Comparison of ENCODE assay signal across 8 mouse cellular contexts in the genomic region with DNA sequence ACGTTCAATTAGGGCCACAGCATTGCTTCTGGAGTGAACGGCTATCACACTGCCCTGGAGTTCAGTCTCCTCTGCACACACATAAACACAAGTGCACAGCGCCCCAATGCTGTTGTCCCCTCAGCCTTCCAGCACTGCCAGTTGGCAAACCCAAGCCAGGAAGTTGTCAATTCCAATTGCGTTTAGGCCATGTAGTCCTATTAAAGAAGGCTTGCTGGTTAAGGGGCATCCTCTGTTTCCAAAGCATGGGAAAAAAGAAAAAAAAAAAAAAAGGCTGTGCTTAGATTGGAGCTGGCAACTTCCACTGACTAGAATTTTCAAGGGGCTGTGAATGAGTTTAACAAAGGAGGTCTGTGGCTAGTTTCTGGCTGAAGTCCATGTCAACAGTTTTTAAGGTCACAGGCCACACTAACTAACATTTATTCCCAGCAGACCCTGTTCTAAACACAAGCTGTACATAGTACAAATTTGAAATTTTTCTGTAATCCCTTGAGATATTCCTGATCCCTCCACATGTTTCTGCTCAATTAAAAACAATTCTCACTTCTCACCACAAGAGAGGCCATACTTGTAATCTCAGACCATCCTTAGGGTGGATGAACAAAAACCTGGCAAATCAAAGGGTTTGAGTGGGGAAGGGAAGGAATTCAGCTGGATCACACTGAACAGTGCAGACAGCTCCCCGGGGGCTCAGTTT.
A peak's percentile ranks its signal among the peaks of the same experiment; 100 is the strongest.
DNase-seq lines count a peak whose midpoint lies in the region; ATAC-seq and TF ChIP-seq lines count a peak whose summit lies in the region.

No protein-coding gene starts in this region.

- no peak overlapping the region for H3K4me2 ChIP-seq in limb, embryonic 11.5 days (ENCODE audit: low read depth, severe bottlenecking)
- no peak overlapping the region for H3K4me2 ChIP-seq in forebrain, embryonic 16.5 days (ENCODE audit: low read length)

- no peak overlapping the region for H3K9ac ChIP-seq in limb, embryonic 11.5 days (ENCODE audit: low read length)
- H3K9ac ChIP-seq in forebrain, embryonic 16.5 days (replicated peaks; ENCODE audit: low read depth, low read length) = no peak overlapping the region

- no peak for TF ChIP-seq POLR2A in olfactory bulb, adult 2 months (IDR thresholded peaks at IDR 0.05; ENCODE audit: insufficient read depth, low read depth, low read length)

- peaks cover 11% of the 10 kb centered on the region for H3K4me1 ChIP-seq in limb, embryonic 11.5 days (ENCODE audit: control insufficient read depth, insufficient read depth, low read length)
- H3K4me1 ChIP-seq in limb, embryonic 10.5 days = peaks cover 27% of the 10 kb centered on the region
- 0 out of 2 replicates have a peak, but pooled peaks cover 2% of the 10 kb centered on the region for H3K4me1 ChIP-seq in forebrain, embryonic 16.5 days (replicated peaks; ENCODE audit: control insufficient read depth, insufficient read depth, low read length)
- peaks cover 4% of the 10 kb centered on the region; the same call in 1 of the 2 replicates for H3K4me1 ChIP-seq in olfactory bulb, adult 2 months (ENCODE audit: control insufficient read depth, insufficient read depth, low read length)

- WGBS in limb, embryonic 11.5 days = 66% methylated on average over 5 of the region's 5 CpGs
- WGBS in limb, embryonic 10.5 days = 79% methylated on average over 5 of the region's 5 CpGs
- WGBS in forebrain, embryonic 16.5 days = 19% methylated on average over 5 of the region's 5 CpGs
- WGBS in olfactory bulb, adult 2 months = 63% methylated on average over 5 of the region's 5 CpGs

- no peaks in the 10 kb centered on the region for H3K9me3 ChIP-seq in limb, embryonic 11.5 days (ENCODE audit: control insufficient read depth, low read length)
- no peaks in the 10 kb centered on the region for H3K9me3 ChIP-seq in limb, embryonic 10.5 days (replicated peaks)
- H3K9me3 ChIP-seq in forebrain, embryonic 16.5 days (ENCODE audit: control insufficient read depth, low read length) = no peaks in the 10 kb centered on the region

- no peak for ATAC-seq in limb, embryonic 11.5 days (ENCODE audit: insufficient number of reproducible peaks, low FRiP score, low TSS enrichment, low read depth)
- ATAC-seq in forebrain, embryonic 16.5 days = peak; percentile 90

- no peak for TF ChIP-seq CTCF in olfactory bulb, adult 2 months (IDR thresholded peaks at IDR 0.05; ENCODE audit: insufficient read depth, low read depth, low read length)

- DNase-seq in limb, embryonic 11.5 days (ENCODE audit: low spot score) = no peak
- DNase-seq in limb, embryonic 10.5 days (ENCODE audit: low spot score) = no peak
- peak; percentile 50 to 64 for DNase-seq in layer of hippocampus, adult 8-10 months (ENCODE audit: low spot score in 2 of 2)
- no peak for DNase-seq in thymus, postnatal 25 days
- DNase-seq in cerebellum, adult 11-12 months = no peak
- DNase-seq in gastrocnemius, postnatal 36 days = no peak

- intact Hi-C loops in gastrocnemius, postnatal 36 days (cut with DNase I) = no loop called here

- no peaks in the 10 kb centered on the region for H3K27me3 ChIP-seq in limb, embryonic 11.5 days (ENCODE audit: control insufficient read depth, insufficient read depth, low read length)
- no peaks in the 10 kb centered on the region for H3K27me3 ChIP-seq in limb, embryonic 10.5 days (ENCODE audit: low read depth, poor library complexity, severe bottlenecking)
- H3K27me3 ChIP-seq in forebrain, embryonic 16.5 days (replicated peaks; ENCODE audit: control insufficient read depth, insufficient read depth, low read length) = no peaks in the 10 kb centered on the region

- 0 out of 2 replicates have a peak overlapping the region, but pooled peaks have one; percentile 21 for H3K27ac ChIP-seq in limb, embryonic 11.5 days (replicated peaks; ENCODE audit: low read depth, low read length)
- H3K27ac ChIP-seq in limb, embryonic 10.5 days = no peak overlapping the region
- H3K27ac ChIP-seq in forebrain, embryonic 16.5 days (ENCODE audit: low read length) = peak overlapping the region; percentile 25
- peak overlapping the region; percentile 73; the same call in 1 of the 2 replicates for H3K27ac ChIP-seq in olfactory bulb, adult 2 months (ENCODE audit: insufficient read depth, low read depth, low read length)

- H3K36me3 ChIP-seq in limb, embryonic 11.5 days (ENCODE audit: control insufficient read depth, insufficient read depth, low read length) = no peaks in the 10 kb centered on the region
- H3K36me3 ChIP-seq in limb, embryonic 10.5 days = no peaks in the 10 kb centered on the region
- no peaks in the 10 kb centered on the region for H3K36me3 ChIP-seq in forebrain, embryonic 16.5 days (ENCODE audit: control insufficient read depth, insufficient read depth)

- no peak overlapping the region for H3K4me3 ChIP-seq in limb, embryonic 11.5 days (ENCODE audit: low read depth, low read length)
- H3K4me3 ChIP-seq in limb, embryonic 10.5 days = no peak overlapping the region
- H3K4me3 ChIP-seq in forebrain, embryonic 16.5 days (replicated peaks; ENCODE audit: low read length) = no peak overlapping the region
- no peak overlapping the region for H3K4me3 ChIP-seq in olfactory bulb, adult 2 months (ENCODE audit: insufficient read depth, low read depth, low read length)

Comparison
In these comparisons a context has a peak if more than half of its experiments do, and no peak if none do; other contexts are left out.
1. DNase-seq: peak in layer of hippocampus, adult 8-10 months (2 of 2); none in limb, embryonic 11.5 days (single experiment), limb, embryonic 10.5 days (single experiment), thymus, postnatal 25 days (single experiment), cerebellum, adult 11-12 months (single experiment) and gastrocnemius, postnatal 36 days (0 of 2).